Mouse (Mus musculus): ENCODE measurements around the gene Gm19684. TPM values are rescaled to one million over a fixed set of nuclear protein-coding genes. Genes with fewer than 3 reads are reported as not detected.
"Not testable (repeated sequence)": the region's sequence is repeated elsewhere in the genome, so short reads cannot be mapped to it uniquely, and the experiment has no call there.

Gene Gm19684
- polyA plus RNA-seq, 1 experiment from 2014 or later: 0.29 TPM

- not testable (repeated sequence) for H3K9me3 ChIP-seq (ENCODE audit: control insufficient read depth, low read length); H3K9ac ChIP-seq (ENCODE audit: low read depth, low read length); H3K4me1 ChIP-seq (ENCODE audit: control insufficient read depth, insufficient read depth, low read length); H3K4me3 ChIP-seq (ENCODE audit: low read length); H3K4me2 ChIP-seq (ENCODE audit: low read depth, low read length); H3K36me3 ChIP-seq (ENCODE audit: control insufficient read depth, insufficient read depth, low read length)
- H3K27ac ChIP-seq (ENCODE audit: low read length): peak overlapping the region; percentile 37; the same call in 1 of the 2 replicates
- WGBS: 70% methylated on average over 5 of the region's 5 CpGs
- peak; percentile 60 for ATAC-seq
- peaks cover 18% of the 10 kb centered on the region for H3K27me3 ChIP-seq (replicated peaks; ENCODE audit: control insufficient read depth, insufficient read depth, low read length)
These were observed 27.0 kb downstream of the Gm19684 start for GRCm38 (mm10) chr17:36148468-36148867.

GRCm38 (mm10) chr17:36151200-36151599 is 29.7 kb downstream of the Gm19684 start:
- not testable (repeated sequence) for H3K4me1 ChIP-seq (ENCODE audit: control insufficient read depth, insufficient read depth, low read length); H3K9me3 ChIP-seq (ENCODE audit: control insufficient read depth, low read length); ATAC-seq; H3K4me2 ChIP-seq (ENCODE audit: low read depth, low read length); H3K4me3 ChIP-seq (ENCODE audit: low read length); H3K36me3 ChIP-seq (ENCODE audit: control insufficient read depth, insufficient read depth, low read length); H3K27ac ChIP-seq (ENCODE audit: low read length); H3K9ac ChIP-seq (ENCODE audit: low read depth, low read length)
- peaks cover 14% of the 10 kb centered on the region for H3K27me3 ChIP-seq (replicated peaks; ENCODE audit: control insufficient read depth, insufficient read depth, low read length)
- WGBS: 40% methylated on average over 4 of the region's 4 CpGs

- 29% methylated on average over 3 of the region's 3 CpGs for WGBS
- Histone ChIP-seq H3K9ac (ENCODE audit: low read depth, low read length) (no peak overlapping the region), H3K27me3 (replicated peaks; ENCODE audit: control insufficient read depth, insufficient read depth, low read length) (peaks cover 25% of the 10 kb centered on the region), H3K4me3 (ENCODE audit: low read length) (no peak overlapping the region), H3K4me1 (ENCODE audit: control insufficient read depth, insufficient read depth, low read length) (peaks cover 4% of the 10 kb centered on the region; the same call in 1 of the 2 replicates), H3K27ac (ENCODE audit: low read length) (no peak overlapping the region), H3K4me2 (ENCODE audit: low read depth, low read length) (no peak overlapping the region), H3K9me3 (ENCODE audit: control insufficient read depth, low read length) (no peaks in the 10 kb centered on the region), H3K36me3 (ENCODE audit: control insufficient read depth, insufficient read depth, low read length) (no peaks in the 10 kb centered on the region)
- ATAC-seq: no peak
These were observed 33.0 kb downstream of the Gm19684 start for GRCm38 (mm10) chr17:36154271-36155149.

- not testable (repeated sequence) for ATAC-seq; H3K36me3 ChIP-seq (ENCODE audit: control insufficient read depth, insufficient read depth, low read length); H3K4me1 ChIP-seq (ENCODE audit: control insufficient read depth, insufficient read depth, low read length); H3K9me3 ChIP-seq (ENCODE audit: control insufficient read depth, low read length); H3K27ac ChIP-seq (ENCODE audit: low read length)
- peak overlapping the region; percentile 56 for H3K4me2 ChIP-seq (ENCODE audit: low read depth, low read length)
- H3K4me3 ChIP-seq (ENCODE audit: low read length): peak overlapping the region; percentile 35
- under 1% methylated on average over 36 of the region's 36 CpGs for WGBS
- H3K9ac ChIP-seq (ENCODE audit: low read depth, low read length): peak overlapping the region; percentile 48; the same call in 1 of the 2 replicates
- peaks cover 40% of the 10 kb centered on the region for H3K27me3 ChIP-seq (replicated peaks; ENCODE audit: control insufficient read depth, insufficient read depth, low read length)
These were observed 36.3 kb downstream of the Gm19684 start for GRCm38 (mm10) chr17:36157782-36158181.

- peaks cover 40% of the 10 kb centered on the region for H3K27me3 ChIP-seq (replicated peaks; ENCODE audit: control insufficient read depth, insufficient read depth, low read length)
- not testable (repeated sequence) for H3K9me3 ChIP-seq (ENCODE audit: control insufficient read depth, low read length)
These were observed 36.8 kb downstream of the Gm19684 start for GRCm38 (mm10) chr17:36158264-36158663.

GRCm38 (mm10) chr17:36161129-36162051 is 39.9 kb downstream of the Gm19684 start:
- 3% methylated on average over 55 of the region's 56 CpGs for WGBS
- no peaks in the 10 kb centered on the region for H3K36me3 ChIP-seq (ENCODE audit: control insufficient read depth, insufficient read depth, low read length)
- H3K9ac ChIP-seq (ENCODE audit: low read depth, low read length): no peak overlapping the region
- peaks cover 39% of the 10 kb centered on the region for H3K27me3 ChIP-seq (replicated peaks; ENCODE audit: control insufficient read depth, insufficient read depth, low read length)
- H3K4me3 ChIP-seq (ENCODE audit: low read length): peak overlapping the region; percentile 31
- no peak overlapping the region for H3K27ac ChIP-seq (ENCODE audit: low read length)
- H3K4me2 ChIP-seq (ENCODE audit: low read depth, low read length): peak overlapping the region; percentile 38
- peak; percentile 38; the same call in 1 of the 2 replicates for ATAC-seq
- H3K4me1 ChIP-seq (ENCODE audit: control insufficient read depth, insufficient read depth, low read length): peaks cover 6% of the 10 kb centered on the region; the same call in 1 of the 2 replicates
- no peaks in the 10 kb centered on the region for H3K9me3 ChIP-seq (ENCODE audit: control insufficient read depth, low read length)

More at GRCm38 (mm10) chr17:36158264-36158663, 36.8 kb downstream of the Gm19684 start:
- Histone ChIP-seq H3K4me2 (ENCODE audit: low read depth, low read length) (peak overlapping the region; percentile 56), H3K4me3 (ENCODE audit: low read length) (peak overlapping the region; percentile 35; the same call in 1 of the 2 replicates)
- not testable (repeated sequence) for H3K36me3 ChIP-seq (ENCODE audit: control insufficient read depth, insufficient read depth, low read length); H3K27ac ChIP-seq (ENCODE audit: low read length); H3K9ac ChIP-seq (ENCODE audit: low read depth, low read length); H3K4me1 ChIP-seq (ENCODE audit: control insufficient read depth, insufficient read depth, low read length); ATAC-seq
- 11% methylated on average over 11 of the region's 11 CpGs for WGBS

GRCm38 (mm10) chr17:36166901-36167300 is 45.4 kb downstream of the Gm19684 start:
- H3K27ac ChIP-seq (ENCODE audit: low read length); H3K4me1 ChIP-seq (ENCODE audit: control insufficient read depth, insufficient read depth, low read length); H3K9me3 ChIP-seq (ENCODE audit: control insufficient read depth, low read length); ATAC-seq; H3K4me2 ChIP-seq (ENCODE audit: low read depth, low read length); H3K36me3 ChIP-seq (ENCODE audit: control insufficient read depth, insufficient read depth, low read length); H3K9ac ChIP-seq (ENCODE audit: low read depth, low read length); H3K4me3 ChIP-seq (ENCODE audit: low read length): not testable (repeated sequence)
- 40% methylated on average over 2 of the region's 2 CpGs for WGBS
- H3K27me3 ChIP-seq (replicated peaks; ENCODE audit: control insufficient read depth, insufficient read depth, low read length): peaks cover 25% of the 10 kb centered on the region

GRCm38 (mm10) chr17:36167306-36168038 is 46.0 kb downstream of the Gm19684 start:
- ATAC-seq: peak; percentile 66
- no peaks in the 10 kb centered on the region for H3K9me3 ChIP-seq (ENCODE audit: control insufficient read depth, low read length)
- peak overlapping the region; percentile 55 for H3K9ac ChIP-seq (ENCODE audit: low read depth, low read length)
- 0 out of 2 replicates have a peak, but pooled peaks cover 4% of the 10 kb centered on the region for H3K4me1 ChIP-seq (ENCODE audit: control insufficient read depth, insufficient read depth, low read length)
- H3K36me3 ChIP-seq (ENCODE audit: control insufficient read depth, insufficient read depth, low read length): no peaks in the 10 kb centered on the region
- peaks cover 22% of the 10 kb centered on the region for H3K27me3 ChIP-seq (replicated peaks; ENCODE audit: control insufficient read depth, insufficient read depth, low read length)
- H3K27ac ChIP-seq (ENCODE audit: low read length): no peak overlapping the region
- H3K4me2 ChIP-seq (ENCODE audit: low read depth, low read length): peak overlapping the region; percentile 74
- peak overlapping the region; percentile 51 for H3K4me3 ChIP-seq (ENCODE audit: low read length)
- 2% methylated on average over 51 of the region's 51 CpGs for WGBS

All from intestine, embryonic 16.5 days (tissue).